ENCODE assay signal across 8 mouse cellular contexts in genomic region chr11:83057863-83058262, GRCm38 (mm10). TPM values are rescaled to one million over a fixed set of nuclear protein-coding genes. Genes with fewer than 3 reads are reported as not detected.
DNase-seq lines count a peak whose midpoint lies in the region; ATAC-seq and TF ChIP-seq lines count a peak whose summit lies in the region.

No protein-coding gene starts in this region.

- WGBS in forebrain, embryonic 10.5 days = 9% methylated on average over 5 of the region's 5 CpGs
- WGBS in forebrain, embryonic 13.5 days = 8% methylated on average over 5 of the region's 5 CpGs
- WGBS in midbrain, embryonic 14.5 days = 5% methylated on average over 5 of the region's 5 CpGs
- 5% methylated on average over 5 of the region's 5 CpGs for WGBS in midbrain, embryonic 16.5 days
- WGBS in lung, embryonic 14.5 days = 1% methylated on average over 5 of the region's 5 CpGs

- no peaks in the 10 kb centered on the region for H3K9me3 ChIP-seq in forebrain, embryonic 10.5 days
- no peaks in the 10 kb centered on the region for H3K9me3 ChIP-seq in forebrain, embryonic 13.5 days (replicated peaks)
- no peaks in the 10 kb centered on the region for H3K9me3 ChIP-seq in midbrain, embryonic 14.5 days (ENCODE audit: control insufficient read depth, low read length)
- no peaks in the 10 kb centered on the region for H3K9me3 ChIP-seq in midbrain, embryonic 16.5 days (replicated peaks; ENCODE audit: control insufficient read depth, low read length, poor library complexity, severe bottlenecking)
- no peaks in the 10 kb centered on the region for H3K9me3 ChIP-seq in lung, embryonic 14.5 days (ENCODE audit: low read depth, low read length)

- no peak overlapping the region for H3K9ac ChIP-seq in forebrain, embryonic 13.5 days
- no peak overlapping the region for H3K9ac ChIP-seq in midbrain, embryonic 14.5 days (replicated peaks; ENCODE audit: low read length)
- H3K9ac ChIP-seq in midbrain, embryonic 16.5 days (ENCODE audit: low read depth, low read length) = no peak overlapping the region
- no peak overlapping the region for H3K9ac ChIP-seq in lung, embryonic 14.5 days

- no peak overlapping the region for H3K4me2 ChIP-seq in forebrain, embryonic 13.5 days
- no peak overlapping the region for H3K4me2 ChIP-seq in midbrain, embryonic 14.5 days (ENCODE audit: low read length)
- no peak overlapping the region for H3K4me2 ChIP-seq in midbrain, embryonic 16.5 days (ENCODE audit: low read length)
- H3K4me2 ChIP-seq in lung, embryonic 14.5 days = no peak overlapping the region

- H3K36me3 ChIP-seq in forebrain, embryonic 10.5 days (replicated peaks) = no peaks in the 10 kb centered on the region
- H3K36me3 ChIP-seq in forebrain, embryonic 13.5 days (ENCODE audit: poor library complexity, severe bottlenecking) = no peaks in the 10 kb centered on the region
- no peaks in the 10 kb centered on the region for H3K36me3 ChIP-seq in midbrain, embryonic 14.5 days (ENCODE audit: control insufficient read depth, insufficient read depth, low read length)
- H3K36me3 ChIP-seq in midbrain, embryonic 16.5 days (ENCODE audit: control insufficient read depth, insufficient read depth, low read length) = no peaks in the 10 kb centered on the region
- H3K36me3 ChIP-seq in lung, embryonic 14.5 days (ENCODE audit: insufficient read depth) = no peaks in the 10 kb centered on the region

- DNase-seq in forebrain, embryonic 10.5 days (ENCODE audit: extremely low spot score, low spot score) = peak; percentile 27
- peak; percentile 76 for DNase-seq in midbrain, embryonic 14.5 days
- peak; percentile 28 to 40 for DNase-seq in cerebellum, adult 18-20 months
- DNase-seq in lung, embryonic 14.5 days = peak; percentile 74
- peak; percentile 46 for DNase-seq in spleen, adult 12 weeks (ENCODE audit: low spot score)

- TF ChIP-seq CTCF in lung, embryonic 14.5 days (IDR thresholded peaks at IDR 0.05; ENCODE audit: low read depth) = peak; percentile 79

- no peaks in the 10 kb centered on the region for H3K27me3 ChIP-seq in forebrain, embryonic 10.5 days (ENCODE audit: poor library complexity, severe bottlenecking)
- H3K27me3 ChIP-seq in forebrain, embryonic 13.5 days = no peaks in the 10 kb centered on the region
- no peaks in the 10 kb centered on the region for H3K27me3 ChIP-seq in midbrain, embryonic 14.5 days (ENCODE audit: control insufficient read depth, insufficient read depth, low read length)
- no peaks in the 10 kb centered on the region for H3K27me3 ChIP-seq in midbrain, embryonic 16.5 days (ENCODE audit: control insufficient read depth, insufficient read depth, low read depth, low read length)
- no peaks in the 10 kb centered on the region for H3K27me3 ChIP-seq in lung, embryonic 14.5 days (ENCODE audit: insufficient read depth, low read length)

- H3K4me1 ChIP-seq in forebrain, embryonic 10.5 days = no peaks in the 10 kb centered on the region
- H3K4me1 ChIP-seq in forebrain, embryonic 13.5 days = no peaks in the 10 kb centered on the region
- no peaks in the 10 kb centered on the region for H3K4me1 ChIP-seq in midbrain, embryonic 14.5 days (ENCODE audit: control insufficient read depth, insufficient read depth, low read length)
- H3K4me1 ChIP-seq in midbrain, embryonic 16.5 days (ENCODE audit: control insufficient read depth, insufficient read depth, low read length) = no peaks in the 10 kb centered on the region
- H3K4me1 ChIP-seq in lung, embryonic 14.5 days (ENCODE audit: insufficient read depth) = no peaks in the 10 kb centered on the region

- no peak overlapping the region for H3K4me3 ChIP-seq in forebrain, embryonic 10.5 days
- H3K4me3 ChIP-seq in forebrain, embryonic 13.5 days = no peak overlapping the region
- H3K4me3 ChIP-seq in midbrain, embryonic 14.5 days (replicated peaks; ENCODE audit: low read depth, low read length) = no peak overlapping the region
- H3K4me3 ChIP-seq in midbrain, embryonic 16.5 days (ENCODE audit: low read depth, low read length) = no peak overlapping the region
- no peak overlapping the region for H3K4me3 ChIP-seq in lung, embryonic 14.5 days (ENCODE audit: low read depth, low read length)

- H3K27ac ChIP-seq in forebrain, embryonic 10.5 days = no peak overlapping the region
- H3K27ac ChIP-seq in forebrain, embryonic 13.5 days = no peak overlapping the region
- H3K27ac ChIP-seq in midbrain, embryonic 14.5 days (replicated peaks; ENCODE audit: low read depth, low read length) = no peak overlapping the region
- no peak overlapping the region for H3K27ac ChIP-seq in midbrain, embryonic 16.5 days (ENCODE audit: low read length)
- no peak overlapping the region for H3K27ac ChIP-seq in lung, embryonic 14.5 days (ENCODE audit: low read depth)

- ATAC-seq in forebrain, embryonic 13.5 days = no peak
- ATAC-seq in midbrain, embryonic 14.5 days (ENCODE audit: low FRiP score, low TSS enrichment) = no peak
- no peak for ATAC-seq in midbrain, embryonic 16.5 days
- ATAC-seq in granulocyte monocyte progenitor cell, adult 5-6 weeks (replicated peaks; ENCODE audit: poor library complexity, severe bottlenecking) = peak; percentile 90
- no peak for ATAC-seq in lung, embryonic 14.5 days (ENCODE audit: insufficient read depth)

RNA-seq across cellular contexts. Expression of gene Slfn2, which starts 7.0 kb away (rescaled TPM):
- polyA plus RNA-seq in forebrain, embryonic 10.5 days (2016; fragmentation: Nextera tagmentation; extraction: Ambion mirVana) = 1.1 and 1.3 TPM in 2 replicates
- 0.28 and 0.61 TPM in 2 replicates for polyA plus RNA-seq in forebrain, embryonic 13.5 days (2015; fragmentation: Nextera tagmentation; extraction: Ambion mirVana)
- 0.22 and 3.1 TPM in 2 replicates for polyA plus RNA-seq in midbrain, embryonic 14.5 days (2014; fragmentation: Nextera tagmentation; extraction: Ambion mirVana)
- 0.61 and 1.1 TPM in 2 replicates for polyA plus RNA-seq in midbrain, embryonic 16.5 days (2015; fragmentation: Nextera tagmentation; extraction: Ambion mirVana)
- total RNA-seq in granulocyte monocyte progenitor cell, adult 5-6 weeks (2014; fragmentation: Nextera tagmentation) = 8.3 and 11.4 TPM in 2 replicates
- 30.2 and 43.3 TPM in 2 replicates for total RNA-seq in granulocyte monocyte progenitor cell, adult 5-6 weeks (2017)
- polyA plus RNA-seq in lung, embryonic 14.5 days (2014; fragmentation: Nextera tagmentation; extraction: Ambion mirVana) = 4.7 and 5.8 TPM in 2 replicates

RNA-seq across cellular contexts. Expression of gene Slfn8, which starts 37.3 kb away (rescaled TPM):
- polyA plus RNA-seq in forebrain, embryonic 10.5 days (2016; fragmentation: Nextera tagmentation; extraction: Ambion mirVana) = 0.07 and 0.10 TPM in 2 replicates
- polyA plus RNA-seq in forebrain, embryonic 13.5 days (2015; fragmentation: Nextera tagmentation; extraction: Ambion mirVana) = 0.09 and 0.17 TPM in 2 replicates
- polyA plus RNA-seq in midbrain, embryonic 14.5 days (2014; fragmentation: Nextera tagmentation; extraction: Ambion mirVana) = 0.07 and 0.54 TPM in 2 replicates
- 0.09 and 0.14 TPM in 2 replicates for polyA plus RNA-seq in midbrain, embryonic 16.5 days (2015; fragmentation: Nextera tagmentation; extraction: Ambion mirVana)
- total RNA-seq in granulocyte monocyte progenitor cell, adult 5-6 weeks (2014; fragmentation: Nextera tagmentation) = 8.5 and 8.9 TPM in 2 replicates
- total RNA-seq in granulocyte monocyte progenitor cell, adult 5-6 weeks (2017) = 7.6 and 10.2 TPM in 2 replicates
- 0.55 and 0.75 TPM in 2 replicates for polyA plus RNA-seq in lung, embryonic 14.5 days (2014; fragmentation: Nextera tagmentation; extraction: Ambion mirVana)

RNA-seq across cellular contexts. Expression of gene Slfn1, which starts 58.8 kb away (rescaled TPM):
- polyA plus RNA-seq in forebrain, embryonic 10.5 days (2016; fragmentation: Nextera tagmentation; extraction: Ambion mirVana) = not detected in 2 replicates
- not detected in 2 replicates for polyA plus RNA-seq in forebrain, embryonic 13.5 days (2015; fragmentation: Nextera tagmentation; extraction: Ambion mirVana)
- 0.51 TPM in 1 of 2 replicates, not detected in the other for polyA plus RNA-seq in midbrain, embryonic 14.5 days (2014; fragmentation: Nextera tagmentation; extraction: Ambion mirVana)
- not detected in 2 replicates for polyA plus RNA-seq in midbrain, embryonic 16.5 days (2015; fragmentation: Nextera tagmentation; extraction: Ambion mirVana)
- 0.30 TPM in 1 of 2 replicates, not detected in the other for total RNA-seq in granulocyte monocyte progenitor cell, adult 5-6 weeks (2014; fragmentation: Nextera tagmentation)
- 3.1 and 3.8 TPM in 2 replicates for total RNA-seq in granulocyte monocyte progenitor cell, adult 5-6 weeks (2017)
- 0.32 and 0.34 TPM in 2 replicates for polyA plus RNA-seq in lung, embryonic 14.5 days (2014; fragmentation: Nextera tagmentation; extraction: Ambion mirVana)
